11 mouse cellular contexts compared by ENCODE assay signal in the genomic region with DNA sequence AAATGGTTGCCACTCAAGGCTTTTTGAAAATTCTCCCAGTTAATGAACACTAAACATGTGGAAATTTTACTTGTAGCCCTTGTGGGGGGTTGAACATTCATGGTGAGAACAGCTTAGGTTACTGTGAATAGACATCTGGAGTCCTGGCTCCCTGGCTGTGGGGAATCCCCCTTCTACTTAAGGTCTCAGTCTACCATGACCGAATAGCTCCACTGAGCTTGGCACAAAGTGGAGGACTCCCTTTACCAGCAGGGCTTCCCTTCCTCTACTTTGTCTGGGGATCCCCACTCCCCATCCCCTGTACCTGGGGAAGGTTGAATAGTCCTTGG.
"Had no signal": no experiment of that assay in that cellular context is flagged by ENCODE, and none has a peak within 500 bp of the region (broad histone marks: within the 10 kb centered on the region; RNA-seq: fewer than 3 reads in every experiment).

No protein-coding gene starts in this region.

- H3K4me1 ChIP-seq: liver, embryonic 13.5 days had no signal

- H3K36me3 ChIP-seq: limb, embryonic 12.5 days; liver, embryonic 13.5 days; midbrain, embryonic 12.5 days had no signal

- H3K4me2 ChIP-seq: limb, embryonic 12.5 days; liver, embryonic 13.5 days; midbrain, embryonic 12.5 days had no signal

- H3K4me3 ChIP-seq: limb, embryonic 12.5 days; liver, embryonic 13.5 days; midbrain, embryonic 12.5 days had no signal

- H3K27me3 ChIP-seq: limb, embryonic 12.5 days; liver, embryonic 13.5 days; midbrain, embryonic 12.5 days had no signal

- ATAC-seq: liver, postnatal 0 days; midbrain, embryonic 16.5 days had no signal

- DNase-seq: kidney, postnatal 25 days; layer of hippocampus, postnatal 36 days; liver; liver, embryonic 13.5 days; liver, postnatal 0 days; right cerebral cortex, postnatal 25 days; thymus, postnatal 4 days had no signal

- H3K9me3 ChIP-seq: limb, embryonic 12.5 days; liver, embryonic 13.5 days; midbrain, embryonic 12.5 days had no signal

- H3K27ac ChIP-seq: limb, embryonic 12.5 days; liver, embryonic 13.5 days; midbrain, embryonic 12.5 days; stomach, postnatal 0 days had no signal

- H3K9ac ChIP-seq: limb, embryonic 12.5 days; liver, embryonic 13.5 days; liver, postnatal 0 days; midbrain, embryonic 12.5 days had no signal
